Mouse (Mus musculus): ENCODE data around the gene H2-Q10. TPM values are rescaled to one million over a fixed set of nuclear protein-coding genes. Genes with fewer than 3 reads are reported as not detected.
"Not testable (repeated sequence)": the region's sequence is repeated elsewhere in the genome, so short reads cannot be mapped to it uniquely, and the experiment has no call there.

Gene H2-Q10
- polyA plus RNA-seq, 1 experiment from 2014 or later = 0.72 TPM

GRCm38 (mm10) chr17:35504628-35505481 is 35.0 kb downstream of the H2-Q10 start:
- H3K27me3 ChIP-seq (ENCODE audit: control insufficient read depth, insufficient read depth, low read length) = peaks cover 29% of the 10 kb centered on the region
- DNase-seq (ENCODE audit: low spot score) (no peak), ATAC-seq (ENCODE audit: insufficient number of reproducible peaks, low FRiP score, low TSS enrichment, low read depth) (no peak)
- H3K4me2 ChIP-seq (ENCODE audit: low read depth, severe bottlenecking) = no peak overlapping the region
- 26% methylated on average over 8 of the region's 8 CpGs for WGBS
- H3K27ac ChIP-seq (replicated peaks; ENCODE audit: low read depth, low read length) = no peak overlapping the region
- H3K9me3 ChIP-seq (ENCODE audit: control insufficient read depth, low read length) = no peaks in the 10 kb centered on the region
- H3K4me1 ChIP-seq (ENCODE audit: control insufficient read depth, insufficient read depth, low read length) = peaks cover 9% of the 10 kb centered on the region; the same call in 1 of the 2 replicates
- H3K9ac ChIP-seq (ENCODE audit: low read length) = no peak overlapping the region
- H3K4me3 ChIP-seq (ENCODE audit: low read depth, low read length) = no peak overlapping the region
- H3K36me3 ChIP-seq (ENCODE audit: control insufficient read depth, insufficient read depth, low read length) = no peaks in the 10 kb centered on the region

GRCm38 (mm10) chr17:35505776-35506175 is 35.9 kb downstream of the H2-Q10 start, which contains the start of gene Pou5f1:
Gene Pou5f1 (plus strand): TSS chr17:35506018.
- 47% methylated on average over 13 of the region's 13 CpGs for WGBS

GRCm38 (mm10) chr17:35506881-35507280 is 37.0 kb downstream of the H2-Q10 start:
- Histone ChIP-seq H3K27me3 (ENCODE audit: control insufficient read depth, insufficient read depth, low read length) (peaks cover 29% of the 10 kb centered on the region), H3K4me3 (ENCODE audit: low read depth, low read length) (no peak overlapping the region), H3K36me3 (ENCODE audit: control insufficient read depth, insufficient read depth, low read length) (no peaks in the 10 kb centered on the region), H3K4me1 (ENCODE audit: control insufficient read depth, insufficient read depth, low read length) (peaks cover 7% of the 10 kb centered on the region; the same call in 1 of the 2 replicates), H3K4me2 (ENCODE audit: low read depth, severe bottlenecking) (no peak overlapping the region), H3K9ac (ENCODE audit: low read length) (no peak overlapping the region), H3K9me3 (ENCODE audit: control insufficient read depth, low read length) (no peaks in the 10 kb centered on the region), H3K27ac (replicated peaks; ENCODE audit: low read depth, low read length) (no peak overlapping the region)
- no peak for DNase-seq (ENCODE audit: low spot score)
- no peak for ATAC-seq (ENCODE audit: insufficient number of reproducible peaks, low FRiP score, low TSS enrichment, low read depth)
- WGBS = 7% methylated on average over 10 of the region's 10 CpGs

More at GRCm38 (mm10) chr17:35505776-35506175, 35.9 kb downstream of the H2-Q10 start, which contains the start of gene Pou5f1:
- no peak within 1 kb of the TSS for H3K4me3 ChIP-seq (ENCODE audit: low read depth, low read length)
- H3K4me1 ChIP-seq (ENCODE audit: control insufficient read depth, insufficient read depth, low read length) = peaks cover 9% of the 10 kb centered on the region; the same call in 1 of the 2 replicates
- no peak within 1 kb of the TSS for H3K4me2 ChIP-seq (ENCODE audit: low read depth, severe bottlenecking)
- H3K27me3 ChIP-seq (ENCODE audit: control insufficient read depth, insufficient read depth, low read length) = peaks cover 29% of the 10 kb centered on the region
- DNase-seq (ENCODE audit: low spot score) = no peak
- no peak within 1 kb of the TSS for H3K27ac ChIP-seq (replicated peaks; ENCODE audit: low read depth, low read length)
- no peaks in the 10 kb centered on the region for H3K36me3 ChIP-seq (ENCODE audit: control insufficient read depth, insufficient read depth, low read length)
- H3K9me3 ChIP-seq (ENCODE audit: control insufficient read depth, low read length) = no peaks in the 10 kb centered on the region
- H3K9ac ChIP-seq (ENCODE audit: low read length) = no peak within 1 kb of the TSS
- ATAC-seq (ENCODE audit: insufficient number of reproducible peaks, low FRiP score, low TSS enrichment, low read depth) = no peak

- Histone ChIP-seq H3K4me1 (ENCODE audit: control insufficient read depth, insufficient read depth, low read length) (no peaks in the 10 kb centered on the region; the same call in 1 of the 2 replicates), H3K9me3 (ENCODE audit: control insufficient read depth, low read length) (no peaks in the 10 kb centered on the region), H3K36me3 (ENCODE audit: control insufficient read depth, insufficient read depth, low read length) (no peaks in the 10 kb centered on the region), H3K27ac (replicated peaks; ENCODE audit: low read depth, low read length) (no peak overlapping the region), H3K4me2 (ENCODE audit: low read depth, severe bottlenecking) (no peak overlapping the region), H3K9ac (ENCODE audit: low read length) (no peak overlapping the region), H3K27me3 (ENCODE audit: control insufficient read depth, insufficient read depth, low read length) (peaks cover 29% of the 10 kb centered on the region), H3K4me3 (ENCODE audit: low read depth, low read length) (no peak overlapping the region)
- ATAC-seq (ENCODE audit: insufficient number of reproducible peaks, low FRiP score, low TSS enrichment, low read depth) = no peak
- WGBS = 20% methylated on average over 13 of the region's 13 CpGs
- no peak for DNase-seq (ENCODE audit: low spot score)
These were observed 37.8 kb downstream of the H2-Q10 start for GRCm38 (mm10) chr17:35507556-35508260.

GRCm38 (mm10) chr17:35508279-35508678 is 38.4 kb downstream of the H2-Q10 start:
- WGBS = 53% methylated on average over 5 of the region's 5 CpGs
- not testable (repeated sequence) for H3K9me3 ChIP-seq (ENCODE audit: control insufficient read depth, low read length); H3K4me3 ChIP-seq (ENCODE audit: low read depth, low read length); DNase-seq (ENCODE audit: low spot score); H3K27ac ChIP-seq (replicated peaks; ENCODE audit: low read depth, low read length); ATAC-seq (ENCODE audit: insufficient number of reproducible peaks, low FRiP score, low TSS enrichment, low read depth); H3K9ac ChIP-seq (ENCODE audit: low read length); H3K4me1 ChIP-seq (ENCODE audit: control insufficient read depth, insufficient read depth, low read length); H3K36me3 ChIP-seq (ENCODE audit: control insufficient read depth, insufficient read depth, low read length); H3K4me2 ChIP-seq (ENCODE audit: low read depth, severe bottlenecking)
- H3K27me3 ChIP-seq (ENCODE audit: control insufficient read depth, insufficient read depth, low read length) = peaks cover 29% of the 10 kb centered on the region

- H3K36me3 ChIP-seq (ENCODE audit: control insufficient read depth, insufficient read depth, low read length) = no peaks in the 10 kb centered on the region
- H3K27ac ChIP-seq (replicated peaks; ENCODE audit: low read depth, low read length) = no peak overlapping the region
- DNase-seq (ENCODE audit: low spot score) (peak; percentile 69), ATAC-seq (ENCODE audit: insufficient number of reproducible peaks, low FRiP score, low TSS enrichment, low read depth) (no peak; the same call in 1 of the 2 replicates)
- peaks cover 3% of the 10 kb centered on the region for H3K4me1 ChIP-seq (ENCODE audit: control insufficient read depth, insufficient read depth, low read length)
- H3K4me3 ChIP-seq (ENCODE audit: low read depth, low read length) = no peak overlapping the region
- H3K9me3 ChIP-seq (ENCODE audit: control insufficient read depth, low read length) = no peaks in the 10 kb centered on the region
- WGBS = 41% methylated on average over 8 of the region's 8 CpGs
- no peak overlapping the region for H3K4me2 ChIP-seq (ENCODE audit: low read depth, severe bottlenecking)
- no peak overlapping the region for H3K9ac ChIP-seq (ENCODE audit: low read length)
- peaks cover 29% of the 10 kb centered on the region for H3K27me3 ChIP-seq (ENCODE audit: control insufficient read depth, insufficient read depth, low read length)
These were observed 39.4 kb downstream of the H2-Q10 start for GRCm38 (mm10) chr17:35509284-35509683.

- ATAC-seq (ENCODE audit: insufficient number of reproducible peaks, low FRiP score, low TSS enrichment, low read depth) = no peak
- 94% methylated on average over 7 of the region's 7 CpGs for WGBS
- H3K36me3 ChIP-seq (ENCODE audit: control insufficient read depth, insufficient read depth, low read length) = no peaks in the 10 kb centered on the region
- H3K27ac ChIP-seq (replicated peaks; ENCODE audit: low read depth, low read length) = no peak overlapping the region
- no peak overlapping the region for H3K4me3 ChIP-seq (ENCODE audit: low read depth, low read length)
- H3K9me3 ChIP-seq (ENCODE audit: control insufficient read depth, low read length) = no peaks in the 10 kb centered on the region
- H3K27me3 ChIP-seq (ENCODE audit: control insufficient read depth, insufficient read depth, low read length) = no peaks in the 10 kb centered on the region
- no peak overlapping the region for H3K4me2 ChIP-seq (ENCODE audit: low read depth, severe bottlenecking)
- no peak for DNase-seq (ENCODE audit: low spot score)
- no peak overlapping the region for H3K9ac ChIP-seq (ENCODE audit: low read length)
- H3K4me1 ChIP-seq (ENCODE audit: control insufficient read depth, insufficient read depth, low read length) = peaks cover 16% of the 10 kb centered on the region
These were observed 43.2 kb downstream of the H2-Q10 start for GRCm38 (mm10) chr17:35512916-35513626.

GRCm38 (mm10) chr17:35513886-35514285 is 44.0 kb downstream of the H2-Q10 start:
- Histone ChIP-seq H3K36me3 (ENCODE audit: control insufficient read depth, insufficient read depth, low read length) (no peaks in the 10 kb centered on the region), H3K4me3 (ENCODE audit: low read depth, low read length) (no peak overlapping the region), H3K9ac (ENCODE audit: low read length) (no peak overlapping the region), H3K4me1 (ENCODE audit: control insufficient read depth, insufficient read depth, low read length) (peaks cover 16% of the 10 kb centered on the region), H3K27me3 (ENCODE audit: control insufficient read depth, insufficient read depth, low read length) (no peaks in the 10 kb centered on the region), H3K27ac (replicated peaks; ENCODE audit: low read depth, low read length) (no peak overlapping the region), H3K9me3 (ENCODE audit: control insufficient read depth, low read length) (no peaks in the 10 kb centered on the region), H3K4me2 (ENCODE audit: low read depth, severe bottlenecking) (no peak overlapping the region)
- DNase-seq (ENCODE audit: low spot score) (peak; percentile 90), ATAC-seq (ENCODE audit: insufficient number of reproducible peaks, low FRiP score, low TSS enrichment, low read depth) (no peak)
- 21% methylated on average over 2 of the region's 2 CpGs for WGBS

Measured in limb, embryonic 11.5 days (tissue).